Mouse (Mus musculus) layer of hippocampus, adult 9-11 months (tissue): ENCODE data around the gene Xrn1.
"Not testable (repeated sequence)": the region's sequence is repeated elsewhere in the genome, so short reads cannot be mapped to it uniquely, and the experiment has no call there.

Experiments used
- DNase-seq: peaks from one replicate; pipeline ENCODE4 v3.0.0; 2022

Xrn1 gene

DNA sequence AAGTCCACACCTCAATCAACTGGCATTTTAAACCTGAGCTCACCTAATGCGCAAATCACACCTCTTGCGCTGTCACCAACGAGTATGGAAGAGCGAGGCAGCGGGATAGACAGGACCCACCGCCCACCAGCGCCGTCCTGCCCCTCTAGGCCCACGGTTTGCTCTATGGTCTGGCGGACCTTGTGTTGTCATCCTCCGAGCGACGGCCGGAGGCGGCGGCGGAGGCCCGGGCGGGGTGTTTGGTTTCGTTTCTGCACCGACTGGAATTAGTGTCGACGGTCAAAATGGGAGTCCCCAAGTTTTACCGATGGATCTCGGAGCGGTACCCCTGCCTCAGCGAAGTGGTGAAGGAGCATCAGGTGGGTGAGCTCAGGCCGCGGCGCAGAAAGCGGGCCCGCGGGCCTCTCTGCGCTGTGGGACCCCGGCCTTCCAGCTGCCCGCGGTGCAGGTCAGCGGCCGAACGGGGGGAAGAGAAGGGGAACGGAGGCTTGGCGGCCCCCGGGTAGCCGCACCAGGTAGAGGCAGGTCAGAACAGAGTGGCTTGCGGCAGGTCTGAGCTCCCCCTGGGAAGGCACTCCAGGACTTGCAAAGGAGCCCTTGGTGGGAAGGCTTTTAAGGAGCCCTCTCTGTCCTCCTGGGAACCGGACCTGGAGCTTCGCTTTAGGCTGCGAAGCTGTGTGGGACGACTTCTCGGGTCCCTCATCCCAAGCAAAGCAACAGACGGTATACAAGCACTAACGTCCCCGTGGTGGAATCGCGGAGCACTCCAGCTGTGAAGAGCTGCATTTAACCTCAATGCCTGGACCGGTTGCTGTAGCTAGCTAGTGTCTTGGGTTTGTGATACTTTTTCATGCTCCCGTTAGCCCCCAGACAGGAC, at the start of gene Xrn1:
Gene Xrn1, plus strand, starts transcription at position 176 of the 877 bp plus-strand sequence.
- DNase-seq, result peak; percentile 91

- no peak for DNase-seq
Observed at GRCm38 (mm10) chr9:95932855-95933254, 21.7 kb upstream of the Xrn1 start.

DNA sequence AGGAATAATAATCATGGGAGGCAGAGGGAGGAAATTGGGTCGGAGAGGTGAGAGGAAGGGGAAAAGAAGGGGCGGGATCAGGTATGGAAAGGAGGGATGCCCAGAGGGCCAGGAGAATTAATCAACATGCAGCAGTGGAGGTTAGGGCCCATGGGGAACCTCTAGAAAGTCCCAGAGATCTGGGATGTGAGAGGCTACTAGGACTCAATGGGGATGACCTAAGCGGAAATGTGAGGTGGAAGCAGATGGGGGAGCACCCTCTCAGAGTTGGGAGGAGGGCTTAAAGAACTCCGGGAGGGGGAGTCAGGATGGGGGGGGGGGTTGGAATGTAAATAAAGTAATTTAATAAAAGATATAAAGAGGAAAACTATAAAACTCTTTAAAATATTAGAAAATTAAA, 902 bp upstream of the Xrn1 start:
- no peak for DNase-seq

DNA sequence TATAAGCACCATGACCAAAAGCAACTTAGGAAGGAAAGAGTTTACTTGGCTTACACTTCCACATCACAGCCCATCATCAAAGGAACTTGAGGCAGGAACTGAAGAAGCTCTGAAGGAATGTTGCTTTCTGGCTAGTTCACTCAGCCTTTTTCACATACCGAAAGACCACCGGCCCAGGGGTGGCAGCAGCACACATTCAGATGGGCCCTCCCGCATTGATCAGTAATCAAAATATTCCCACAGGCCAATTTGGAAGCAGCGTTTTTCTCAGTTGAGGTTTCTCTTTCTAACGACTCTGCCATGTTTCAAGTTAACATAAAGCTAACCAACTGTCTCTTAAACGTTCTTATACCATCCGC, 355 bp upstream of the Xrn1 start:
- peak; percentile 53 for DNase-seq

- no peak for DNase-seq
Observed at GRCm38 (mm10) chr9:95957611-95958010, 3.1 kb downstream of the Xrn1 start.

- DNase-seq, result no peak
Observed at GRCm38 (mm10) chr9:95958041-95958730, 3.6 kb downstream of the Xrn1 start.

- DNase-seq, result not testable (repeated sequence)
Observed at GRCm38 (mm10) chr9:95958731-95959105, 4.2 kb downstream of the Xrn1 start.

DNA sequence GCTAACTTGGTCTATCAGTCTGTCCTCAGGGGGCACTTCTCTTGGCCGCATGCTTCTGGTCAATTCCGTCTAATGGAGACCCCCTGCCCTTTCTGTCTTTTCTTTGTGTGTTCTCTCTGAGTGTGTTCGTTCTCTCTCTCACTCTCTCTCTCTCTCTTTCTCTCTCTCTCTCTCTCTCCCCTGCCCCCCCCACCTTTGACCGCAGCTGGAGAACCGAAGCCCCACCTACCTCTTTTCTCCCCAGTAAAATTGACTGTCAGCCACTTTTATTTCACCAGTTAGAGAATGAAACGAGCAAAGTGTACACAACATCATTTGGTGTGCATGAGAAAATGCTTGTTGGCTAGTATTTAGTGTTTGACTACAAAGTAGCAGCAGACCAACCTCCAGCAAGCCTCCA, 4.7 kb downstream of the Xrn1 start:
- DNase-seq, result no peak

- DNase-seq, result no peak
Observed at GRCm38 (mm10) chr9:95959732-95960428, 5.3 kb downstream of the Xrn1 start.

DNA sequence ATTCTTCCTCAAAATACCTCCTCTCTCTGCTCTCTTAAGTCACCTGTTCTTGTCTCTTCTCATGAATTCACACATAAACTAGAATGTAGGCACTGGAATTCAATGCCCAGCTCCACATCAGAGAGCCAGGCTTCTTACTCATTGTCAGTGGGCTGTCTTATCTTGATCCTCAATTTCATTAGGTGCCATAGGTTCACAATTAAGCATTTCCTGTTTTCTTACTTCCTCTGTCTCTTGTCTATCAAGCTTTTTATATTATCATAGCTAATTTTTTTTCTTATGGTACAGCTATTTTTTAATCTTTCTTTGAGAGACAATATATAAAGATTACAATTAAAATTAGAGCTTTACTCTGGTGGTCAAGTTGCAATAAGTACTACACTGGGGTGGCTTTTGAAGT, 6.5 kb downstream of the Xrn1 start:
- no peak for DNase-seq

DNA sequence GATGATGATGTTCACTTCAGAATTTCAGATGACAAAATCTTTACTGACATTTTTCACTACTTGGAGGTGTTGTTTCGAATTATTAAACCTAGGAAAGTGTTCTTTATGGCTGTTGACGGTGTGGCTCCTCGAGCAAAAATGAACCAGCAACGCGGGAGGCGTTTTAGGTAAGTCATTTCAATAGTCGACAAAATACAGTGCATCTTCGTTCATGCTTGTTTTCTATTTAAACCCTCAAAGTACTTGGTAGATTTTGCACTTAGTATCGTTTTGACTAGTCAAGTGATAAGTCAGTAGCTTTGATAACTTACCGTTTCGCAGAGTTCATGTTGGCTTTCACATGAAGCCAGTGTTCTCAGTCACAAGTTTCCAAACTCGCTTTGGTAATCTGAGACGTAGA, 9.5 kb downstream of the Xrn1 start:
- DNase-seq, result no peak

GRCm38 (mm10) chr9:95978279-95978678, 23.7 kb downstream of the Xrn1 start:
- no peak for DNase-seq

DNA sequence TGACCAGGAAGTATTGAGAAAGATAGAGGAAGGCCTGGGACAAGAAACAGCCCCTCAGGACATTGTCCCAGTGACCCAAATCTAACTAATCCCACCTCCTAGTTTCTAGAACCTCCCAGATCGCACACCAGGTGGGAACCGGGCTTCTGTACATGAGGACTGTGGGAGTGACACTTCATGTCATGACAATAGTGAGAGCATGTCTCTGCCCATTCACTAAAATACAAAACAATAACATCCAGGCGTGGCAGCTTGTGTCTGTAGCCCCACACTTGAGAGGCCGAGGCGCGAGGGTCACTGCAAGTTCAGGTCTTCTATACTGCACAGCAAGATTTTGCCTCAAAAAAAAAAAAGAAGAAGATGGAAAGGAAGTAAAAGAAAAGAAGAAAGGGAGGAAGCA, 25.3 kb downstream of the Xrn1 start:
- no peak for DNase-seq

- DNase-seq, result no peak
Observed at GRCm38 (mm10) chr9:95992255-95992654, 37.7 kb downstream of the Xrn1 start.

GRCm38 (mm10) chr9:96004455-96004854, 49.9 kb downstream of the Xrn1 start:
- DNase-seq, result no peak

- DNase-seq, result no peak
Observed at GRCm38 (mm10) chr9:96010664-96011063, 56.1 kb downstream of the Xrn1 start.

GRCm38 (mm10) chr9:96023921-96024320, 69.4 kb downstream of the Xrn1 start:
- DNase-seq, result no peak

DNA sequence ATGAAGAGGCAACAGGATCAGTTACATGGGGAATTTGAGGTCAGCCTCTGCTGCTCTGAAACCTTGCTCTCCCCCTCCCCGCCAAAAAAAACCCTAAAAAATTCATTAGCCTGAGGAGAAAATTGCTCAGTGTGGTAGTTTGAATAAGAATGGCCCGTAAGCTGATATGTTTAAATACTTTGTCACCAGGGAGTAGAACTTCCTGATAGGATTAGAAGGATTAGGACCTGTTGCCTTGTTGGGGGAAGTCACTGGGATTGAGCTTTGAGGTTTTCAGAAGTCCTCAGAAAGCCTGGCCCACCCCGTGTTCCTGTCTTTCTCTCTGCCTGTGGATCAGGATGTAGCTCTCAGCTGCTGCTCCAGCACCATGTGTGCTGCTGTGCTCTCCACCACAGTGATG, 73.4 kb downstream of the Xrn1 start:
- DNase-seq, result no peak

GRCm38 (mm10) chr9:96028818-96029217, 74.3 kb downstream of the Xrn1 start:
- no peak for DNase-seq

DNA sequence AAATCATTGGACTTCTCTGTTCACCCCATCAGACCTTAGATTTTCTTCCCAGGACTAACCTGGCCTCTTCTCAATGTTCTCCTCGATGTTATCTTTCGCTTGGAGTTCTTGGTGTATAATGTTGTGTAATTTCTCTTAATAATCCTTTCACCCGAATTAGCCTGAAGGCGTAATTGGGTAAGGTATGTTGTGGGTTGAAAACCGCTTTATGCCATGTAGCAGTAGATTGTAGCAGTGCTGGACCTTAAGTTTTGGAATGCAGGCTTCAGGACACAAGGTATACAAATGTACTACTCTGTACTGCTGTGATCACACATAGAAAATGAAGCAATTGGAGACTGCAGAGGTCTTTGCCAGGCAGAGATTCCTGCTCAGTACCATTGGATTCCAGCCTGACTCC, 75.3 kb downstream of the Xrn1 start:
- no peak for DNase-seq

- DNase-seq, result no peak
Observed at GRCm38 (mm10) chr9:96035371-96036086, 81.0 kb downstream of the Xrn1 start.

DNA sequence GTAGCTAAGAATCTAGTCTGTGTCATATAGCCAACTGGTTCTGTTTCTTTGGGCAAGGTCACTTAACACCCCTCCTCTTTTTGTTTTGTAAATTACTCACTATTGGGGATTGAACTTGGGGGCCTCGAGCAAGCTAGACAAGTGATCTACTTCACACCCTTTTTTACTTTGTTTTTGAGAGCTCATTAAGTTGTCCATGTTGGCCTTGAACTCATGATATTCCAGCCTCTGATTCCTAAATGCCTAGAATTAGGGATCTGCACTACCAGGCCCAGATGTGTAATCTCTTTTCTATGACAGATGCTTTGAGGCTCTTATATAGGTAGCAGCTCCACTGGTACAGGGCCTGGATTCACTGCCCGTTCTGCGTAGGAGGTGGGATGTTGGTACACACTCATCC, 89.7 kb downstream of the Xrn1 start:
- no peak for DNase-seq

DNA sequence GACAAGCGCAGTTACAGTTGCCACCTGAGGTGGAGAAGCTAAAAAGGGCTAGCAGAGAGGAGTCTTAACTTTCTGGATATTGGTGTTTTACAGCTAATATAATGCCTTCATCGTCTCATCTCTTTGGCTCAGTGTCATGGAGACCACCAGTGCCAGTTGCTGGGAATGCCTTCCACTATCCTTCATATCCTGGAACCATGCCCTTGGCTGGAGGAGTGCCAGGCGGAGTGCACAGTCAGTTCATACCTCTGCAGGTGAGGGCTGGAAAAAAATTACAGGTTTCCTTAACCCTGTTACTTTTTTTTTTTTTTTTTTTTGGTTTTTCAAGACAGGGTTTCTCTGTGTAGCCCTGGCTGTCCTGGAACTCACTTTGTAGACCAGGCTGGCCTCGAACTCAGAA, 96.9 kb downstream of the Xrn1 start:
- DNase-seq, result no peak
